Mouse (Mus musculus) embryonic stem cell, embryonic (primary cell): ENCODE measurements around the gene Ivns1abp.

Experiments used
- CTCF ChIA-PET, 4 experiments: fragments of 300-600 bp in 2 of 4; fragments of 350-600 bp in 2 of 4; sonication (Branson Sonifier 250); formaldehyde crosslinking; loops; one replicate each; lab custom pipeline; 2022; ENCODE audit warnings: inconsistent platforms in 2 of 4; lab: Charles Lee
- POLR2A ChIA-PET, 4 experiments: fragments of 300-600 bp in 2 of 4; fragments of 350-600 bp in 2 of 4; sonication (Branson Sonifier 250); formaldehyde crosslinking; loops; one replicate each; lab custom pipeline; 2022; ENCODE audit warnings: antibody characterized with exemption in 4 of 4, inconsistent platforms in 1 of 4; lab: Charles Lee

Ivns1abp gene

GRCm38 (mm10) chr1:151328341-151329097 is 15.8 kb upstream of the Ivns1abp start:
- CTCF ChIA-PET: interaction anchor here in 1 of 4 experiments (1.3 kb wide), 1 partner anchor 249 kb away, joined by 3 read pairs; no protein-coding TSS in a partner anchor
- POLR2A ChIA-PET: interaction anchor here in 3 of 4 experiments (0.8 to 2.4 kb wide), 4 partner anchors 15 to 224 kb away, joined by 3 to 14 read pairs (median 6); partner anchors contain the start of gene Ivns1abp (in 2 of the 3)

- CTCF ChIA-PET: no interaction called here
- POLR2A ChIA-PET: interaction anchor here in 3 of 4 experiments (0.8 to 2.4 kb wide), 4 partner anchors 14 to 225 kb away, joined by 4 to 14 read pairs (median 6); partner anchors contain the start of gene Ivns1abp (in 3 of the 3)
Measured at GRCm38 (mm10) chr1:151329601-151330000, 14.7 kb upstream of the Ivns1abp start.

- POLR2A ChIA-PET: interaction anchor here in 2 of 4 experiments (0.6 to 1.6 kb wide), 3 partner anchors 12 to 443 kb away, joined by 3 to 4 read pairs (median 4); partner anchors contain the start of gene Ivns1abp (in 1 of the 2)
- CTCF ChIA-PET: no interaction called here
Measured at GRCm38 (mm10) chr1:151332819-151333218, 11.5 kb upstream of the Ivns1abp start.

- ChIA-PET POLR2A (interaction anchor here in 1 of 4 experiments (0.9 kb wide), 1 partner anchor 33 kb away, joined by 4 read pairs; no protein-coding TSS in a partner anchor), CTCF (no interaction called here)
Measured at GRCm38 (mm10) chr1:151338234-151338633, 6.0 kb upstream of the Ivns1abp start.

- CTCF ChIA-PET: no interaction called here
- POLR2A ChIA-PET: interaction anchor here in 1 of 4 experiments (0.9 kb wide), 1 partner anchor 34 kb away, joined by 4 read pairs; no protein-coding TSS in a partner anchor
Measured at GRCm38 (mm10) chr1:151338941-151339340, 5.3 kb upstream of the Ivns1abp start.

- ChIA-PET CTCF (interaction anchor here in 1 of 4 experiments (1.0 kb wide), 1 partner anchor 262 kb away, joined by 3 read pairs; no protein-coding TSS in a partner anchor), POLR2A (interaction anchor here in 1 of 4 experiments (0.6 kb wide), 1 partner anchor 38 kb away, joined by 4 read pairs; no protein-coding TSS in a partner anchor)
Measured at GRCm38 (mm10) chr1:151341321-151342044, 2.8 kb upstream of the Ivns1abp start.

GRCm38 (mm10) chr1:151342311-151342710 is 2.0 kb upstream of the Ivns1abp start:
- CTCF ChIA-PET: interaction anchor here in 1 of 4 experiments (0.6 kb wide), 1 partner anchor 32 kb away, joined by 7 read pairs; no protein-coding TSS in a partner anchor
- POLR2A ChIA-PET: interaction anchor here in 3 of 4 experiments (0.6 to 2.6 kb wide), 4 partner anchors 35 to 232 kb away, joined by 3 to 11 read pairs (median 4); no protein-coding TSS in a partner anchor

GRCm38 (mm10) chr1:151342968-151343367 is 1.3 kb upstream of the Ivns1abp start:
- ChIA-PET CTCF (interaction anchor here (0.6 to 1.7 kb wide), 7 partner anchors 8 to 331 kb away, joined by 3 to 8 read pairs (median 4); no protein-coding TSS in a partner anchor), POLR2A (interaction anchor here (0.6 to 2.6 kb wide), 40 partner anchors 9 to 581 kb away, joined by 3 to 20 read pairs (median 5); no protein-coding TSS in a partner anchor)

- POLR2A ChIA-PET: interaction anchor here (0.5 to 3.0 kb wide), 80 partner anchors 9 to 581 kb away, joined by 3 to 20 read pairs (median 4); partner anchors contain the start of genes Edem3 (in 1 of the 4), Hmcn1 (in 1 of the 4), Rnf2 (in 1 of the 4) and Swt1 (in 1 of the 4)
- CTCF ChIA-PET: interaction anchor here (0.6 to 1.7 kb wide), 9 partner anchors 8 to 350 kb away, joined by 3 to 8 read pairs (median 4); no protein-coding TSS in a partner anchor
Measured at GRCm38 (mm10) chr1:151343571-151344282, 550 bp upstream of the Ivns1abp start.

- CTCF ChIA-PET: interaction anchor here in 1 of 4 experiments (1.0 kb wide), 3 partner anchors 32 to 372 kb away, joined by 3 to 5 read pairs (median 3); no protein-coding TSS in a partner anchor
Measured at GRCm38 (mm10) chr1:151345109-151345862, 1.0 kb downstream of the Ivns1abp start.

GRCm38 (mm10) chr1:151345863-151346195 is 1.6 kb downstream of the Ivns1abp start:
- ChIA-PET CTCF (no interaction called here), POLR2A (interaction anchor here in 1 of 4 experiments (3.0 kb wide), 1 partner anchor 13 kb away, joined by 11 read pairs; no protein-coding TSS in a partner anchor)

More at GRCm38 (mm10) chr1:151345109-151345862, 1.0 kb downstream of the Ivns1abp start:
- POLR2A ChIA-PET: interaction anchor here (0.6 to 3.0 kb wide), 23 partner anchors 13 to 352 kb away, joined by 3 to 15 read pairs (median 6); partner anchors contain the start of gene Hmcn1 (in 1 of the 4)

- CTCF ChIA-PET: no interaction called here
- POLR2A ChIA-PET: interaction anchor here in 1 of 4 experiments (1.6 kb wide), 1 partner anchor 267 kb away, joined by 4 read pairs; no protein-coding TSS in a partner anchor
Measured at GRCm38 (mm10) chr1:151346681-151347127, 2.4 kb downstream of the Ivns1abp start.

- ChIA-PET POLR2A (interaction anchor here in 2 of 4 experiments (0.5 to 1.6 kb wide), 4 partner anchors 10 to 30 kb away, joined by 3 to 4 read pairs (median 4); no protein-coding TSS in a partner anchor), CTCF (interaction anchor here in 3 of 4 experiments (0.6 to 1.0 kb wide), 3 partner anchors 197 to 269 kb away, joined by 3 to 6 read pairs (median 3); no protein-coding TSS in a partner anchor)
Measured at GRCm38 (mm10) chr1:151348293-151348692, 4.0 kb downstream of the Ivns1abp start.

- ChIA-PET CTCF (interaction anchor here (0.5 to 1.7 kb wide), 11 partner anchors 9 to 1222 kb away, joined by 3 to 13 read pairs (median 4); no protein-coding TSS in a partner anchor), POLR2A (interaction anchor here in 3 of 4 experiments (0.5 to 1.9 kb wide), 13 partner anchors 9 to 290 kb away, joined by 3 to 9 read pairs (median 5); partner anchors contain the start of genes Ivns1abp (in 3 of the 3) and Rnf2 (in 1 of the 3))
Measured at GRCm38 (mm10) chr1:151352911-151353310, 8.6 kb downstream of the Ivns1abp start.

- CTCF ChIA-PET: no interaction called here
- POLR2A ChIA-PET: interaction anchor here in 1 of 4 experiments (0.8 to 1.5 kb wide), 2 partner anchors 19 to 99 kb away, joined by 3 read pairs; no protein-coding TSS in a partner anchor
Measured at GRCm38 (mm10) chr1:151355994-151356393, 11.7 kb downstream of the Ivns1abp start.

GRCm38 (mm10) chr1:151359374-151359773 is 15.1 kb downstream of the Ivns1abp start:
- CTCF ChIA-PET: no interaction called here
- POLR2A ChIA-PET: interaction anchor here in 3 of 4 experiments (0.5 to 3.3 kb wide), 6 partner anchors 9 to 577 kb away, joined by 3 to 11 read pairs (median 4); partner anchors contain the start of gene Ivns1abp (in 1 of the 3)
